Mouse (Mus musculus): ENCODE measurements at regions not wholly inside any gene's neighbourhood (a gene's known extent, or its start where the extent isn't known, plus 50 kb on each side); places are given as distances from the start of the nearest gene placed in this dataset.

GRCm38 (mm10) chr12:13134168-13134567, 114.8 kb downstream of the Ddx1 start:
- 82% methylated on average over 10 of the region's 10 CpGs for WGBS
- Histone ChIP-seq H3K27me3 (no peaks in the 10 kb centered on the region), H3K9me3 (replicated peaks) (no peaks in the 10 kb centered on the region), H3K27ac (no peak overlapping the region), H3K9ac (no peak overlapping the region), H3K4me1 (replicated peaks) (peaks cover 4% of the 10 kb centered on the region; the same call in 1 of the 2 replicates), H3K4me2 (no peak overlapping the region), H3K36me3 (no peaks in the 10 kb centered on the region), H3K4me3 (no peak overlapping the region)
- no peak for ATAC-seq (replicated peaks; ENCODE audit: insufficient number of reproducible peaks, insufficient read depth, low FRiP score, low read depth)

- H3K4me3 ChIP-seq, result no peak overlapping the region
- no peak overlapping the region for H3K4me2 ChIP-seq
- H3K27ac ChIP-seq, result no peak overlapping the region
- no peak for ATAC-seq (replicated peaks; ENCODE audit: insufficient number of reproducible peaks, insufficient read depth, low FRiP score, low read depth)
- WGBS, result 44% methylated on average over 8 of the region's 8 CpGs
- no peaks in the 10 kb centered on the region for H3K27me3 ChIP-seq
- no peak overlapping the region for H3K9ac ChIP-seq
- no peaks in the 10 kb centered on the region for H3K36me3 ChIP-seq
- no peaks in the 10 kb centered on the region for H3K9me3 ChIP-seq (replicated peaks)
- peaks cover 4% of the 10 kb centered on the region; the same call in 1 of the 2 replicates for H3K4me1 ChIP-seq (replicated peaks)
Observed at GRCm38 (mm10) chr12:13129677-13130082, 119.3 kb downstream of the Ddx1 start.

GRCm38 (mm10) chr12:13127407-13127806, 121.6 kb downstream of the Ddx1 start:
- Histone ChIP-seq H3K4me1 (replicated peaks) (peaks cover 7% of the 10 kb centered on the region), H3K4me2 (no peak overlapping the region), H3K4me3 (no peak overlapping the region), H3K27me3 (no peaks in the 10 kb centered on the region), H3K9ac (no peak overlapping the region), H3K9me3 (replicated peaks) (no peaks in the 10 kb centered on the region), H3K36me3 (no peaks in the 10 kb centered on the region), H3K27ac (no peak overlapping the region)
- no peak for ATAC-seq (replicated peaks; ENCODE audit: insufficient number of reproducible peaks, insufficient read depth, low FRiP score, low read depth)
- WGBS, result 80% methylated on average over 11 of the region's 11 CpGs

DNA sequence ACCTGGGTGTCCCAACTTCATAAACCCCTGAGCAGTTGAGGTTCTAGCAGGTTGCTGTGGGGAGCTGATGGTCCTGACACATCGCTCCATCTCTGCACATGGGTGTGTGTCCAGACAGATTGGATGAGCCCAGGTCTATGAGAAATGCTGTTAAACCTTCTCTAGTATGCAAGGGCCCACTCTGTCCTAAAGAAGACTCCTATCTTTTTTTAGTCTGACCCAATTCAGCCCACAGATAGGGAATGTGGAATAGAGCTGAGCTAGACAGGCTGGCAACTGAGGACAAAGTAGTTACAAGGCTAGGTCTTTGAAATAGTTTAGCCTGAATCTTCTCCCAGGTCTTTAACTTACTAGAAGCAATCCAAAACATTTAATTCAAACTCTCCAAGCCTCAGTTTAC, 124.0 kb downstream of the Ddx1 start:
- 100% methylated on average over 1 of the region's 1 CpGs for WGBS
- Histone ChIP-seq H3K27me3 (no peaks in the 10 kb centered on the region), H3K4me1 (replicated peaks) (peaks cover 18% of the 10 kb centered on the region), H3K9ac (no peak overlapping the region), H3K27ac (no peak overlapping the region), H3K4me2 (no peak overlapping the region), H3K36me3 (no peaks in the 10 kb centered on the region), H3K9me3 (replicated peaks) (no peaks in the 10 kb centered on the region), H3K4me3 (no peak overlapping the region)
- ATAC-seq (replicated peaks; ENCODE audit: insufficient number of reproducible peaks, insufficient read depth, low FRiP score, low read depth), result no peak

GRCm38 (mm10) chr12:13122282-13122681, 126.7 kb downstream of the Ddx1 start:
- Histone ChIP-seq H3K27me3 (no peaks in the 10 kb centered on the region), H3K4me3 (no peak overlapping the region), H3K4me1 (replicated peaks) (peaks cover 31% of the 10 kb centered on the region), H3K9me3 (replicated peaks) (no peaks in the 10 kb centered on the region), H3K36me3 (no peaks in the 10 kb centered on the region), H3K9ac (no peak overlapping the region), H3K27ac (peak overlapping the region; percentile 47), H3K4me2 (no peak overlapping the region)
- WGBS, result 24% methylated on average over 9 of the region's 9 CpGs
- ATAC-seq (replicated peaks; ENCODE audit: insufficient number of reproducible peaks, insufficient read depth, low FRiP score, low read depth), result no peak; the same call in 1 of the 2 replicates

DNA sequence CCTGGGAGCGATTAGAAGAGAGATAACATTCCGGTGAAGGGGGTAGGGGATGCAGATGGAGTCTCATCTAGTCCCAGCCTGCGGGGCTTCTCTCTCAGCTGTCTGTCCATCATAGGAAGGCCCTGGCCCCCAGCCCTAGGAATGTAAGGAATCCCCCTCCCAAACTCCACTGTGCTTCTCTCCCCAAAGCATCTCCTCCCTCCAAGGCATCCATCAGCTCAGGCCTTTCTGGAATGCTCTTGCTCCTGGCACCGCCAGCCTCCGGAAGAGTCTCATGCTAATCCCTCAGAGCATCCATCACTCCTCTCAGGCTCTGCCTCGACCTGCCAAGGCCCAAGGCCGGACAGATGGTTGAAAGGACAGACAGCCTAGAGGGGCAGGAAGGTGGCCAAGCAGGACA, 128.4 kb downstream of the Ddx1 start:
- 28% methylated on average over 7 of the region's 7 CpGs for WGBS
- Histone ChIP-seq H3K27ac (no peak overlapping the region), H3K9ac (no peak overlapping the region), H3K4me2 (no peak overlapping the region), H3K4me3 (no peak overlapping the region), H3K36me3 (no peaks in the 10 kb centered on the region), H3K27me3 (no peaks in the 10 kb centered on the region), H3K9me3 (replicated peaks) (no peaks in the 10 kb centered on the region), H3K4me1 (replicated peaks) (peaks cover 31% of the 10 kb centered on the region)
- ATAC-seq (replicated peaks; ENCODE audit: insufficient number of reproducible peaks, insufficient read depth, low FRiP score, low read depth), result 0 out of 2 replicates have a peak, but pooled peaks have one; percentile 14

DNA sequence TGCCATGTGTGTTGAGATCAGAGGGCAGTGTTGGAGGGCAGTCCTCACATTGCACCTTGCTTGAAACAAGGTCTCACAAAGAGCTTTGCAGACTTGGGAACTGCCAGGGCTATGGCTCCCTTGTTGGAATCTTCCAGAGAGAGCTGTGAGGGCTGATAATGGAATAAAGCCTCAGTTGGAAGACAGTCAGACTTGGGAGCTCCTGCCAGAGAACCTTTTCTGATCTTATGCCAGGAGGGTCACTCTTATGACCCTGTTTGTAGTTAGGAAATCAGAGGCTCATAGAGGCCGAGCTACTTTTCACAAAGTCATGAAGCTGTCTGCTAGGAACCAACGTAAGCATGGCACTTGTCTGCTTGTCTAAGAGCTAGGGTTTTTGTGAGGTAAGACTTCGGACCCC, 129.4 kb downstream of the Ddx1 start:
- H3K4me1 ChIP-seq (replicated peaks), result peaks cover 34% of the 10 kb centered on the region
- no peak overlapping the region for H3K4me2 ChIP-seq
- 64% methylated on average over 3 of the region's 3 CpGs for WGBS
- no peaks in the 10 kb centered on the region for H3K9me3 ChIP-seq (replicated peaks)
- H3K27ac ChIP-seq, result no peak overlapping the region
- no peaks in the 10 kb centered on the region for H3K36me3 ChIP-seq
- ATAC-seq (replicated peaks; ENCODE audit: insufficient number of reproducible peaks, insufficient read depth, low FRiP score, low read depth), result no peak
- no peak overlapping the region for H3K4me3 ChIP-seq
- no peak overlapping the region for H3K9ac ChIP-seq
- H3K27me3 ChIP-seq, result no peaks in the 10 kb centered on the region

DNA sequence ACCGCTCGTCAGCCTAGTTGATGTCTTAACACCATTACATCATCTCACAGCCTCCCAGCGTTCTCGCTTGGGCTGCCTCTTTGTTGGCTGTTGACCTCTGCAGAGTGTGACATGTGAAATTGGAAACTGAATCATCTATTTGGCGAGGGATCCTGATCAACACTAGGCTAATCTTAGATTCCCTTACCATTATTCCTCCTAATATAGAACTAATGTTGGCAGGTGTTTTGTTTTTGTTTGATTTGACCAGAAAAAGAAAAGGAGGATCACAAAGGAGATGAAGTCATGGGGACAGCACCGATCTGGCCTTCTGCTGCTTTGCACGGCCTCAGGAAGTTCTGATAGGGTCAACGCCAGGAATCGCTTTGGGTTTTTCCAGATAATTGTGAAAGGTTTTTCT, 131.0 kb downstream of the Ddx1 start:
- no peak overlapping the region for H3K9ac ChIP-seq
- H3K27ac ChIP-seq, result peak overlapping the region; percentile 49
- no peaks in the 10 kb centered on the region for H3K36me3 ChIP-seq
- H3K4me3 ChIP-seq, result no peak overlapping the region
- no peaks in the 10 kb centered on the region for H3K27me3 ChIP-seq
- H3K9me3 ChIP-seq (replicated peaks), result no peaks in the 10 kb centered on the region
- H3K4me2 ChIP-seq, result no peak overlapping the region
- ATAC-seq (replicated peaks; ENCODE audit: insufficient number of reproducible peaks, insufficient read depth, low FRiP score, low read depth), result peak; percentile 45; the same call in 1 of the 2 replicates
- 44% methylated on average over 9 of the region's 9 CpGs for WGBS
- H3K4me1 ChIP-seq (replicated peaks), result peaks cover 39% of the 10 kb centered on the region

GRCm38 (mm10) chr12:13114341-13114740, 134.7 kb downstream of the Ddx1 start:
- 30% methylated on average over 4 of the region's 4 CpGs for WGBS
- no peak overlapping the region for H3K9ac ChIP-seq

GRCm38 (mm10) chr12:13106931-13107330, 142.1 kb downstream of the Ddx1 start:
- ATAC-seq (replicated peaks; ENCODE audit: insufficient number of reproducible peaks, insufficient read depth, low FRiP score, low read depth), result no peak
- no peaks in the 10 kb centered on the region for H3K36me3 ChIP-seq
- H3K4me2 ChIP-seq, result no peak overlapping the region
- WGBS, result 85% methylated on average over 3 of the region's 3 CpGs
- no peak overlapping the region for H3K9ac ChIP-seq
- no peak overlapping the region for H3K27ac ChIP-seq
- no peaks in the 10 kb centered on the region for H3K27me3 ChIP-seq
- H3K4me1 ChIP-seq (replicated peaks), result no peaks in the 10 kb centered on the region
- no peak overlapping the region for H3K4me3 ChIP-seq
- no peaks in the 10 kb centered on the region for H3K9me3 ChIP-seq (replicated peaks)

More at GRCm38 (mm10) chr12:13114341-13114740, 134.7 kb downstream of the Ddx1 start:
- peak overlapping the region; percentile 35; the same call in 1 of the 2 replicates for H3K27ac ChIP-seq
- peaks cover 18% of the 10 kb centered on the region for H3K4me1 ChIP-seq (replicated peaks)
- H3K9me3 ChIP-seq (replicated peaks), result no peaks in the 10 kb centered on the region
- no peaks in the 10 kb centered on the region for H3K36me3 ChIP-seq
- no peaks in the 10 kb centered on the region for H3K27me3 ChIP-seq
- no peak overlapping the region for H3K4me2 ChIP-seq
- H3K4me3 ChIP-seq, result no peak overlapping the region
- ATAC-seq (replicated peaks; ENCODE audit: insufficient number of reproducible peaks, insufficient read depth, low FRiP score, low read depth), result peak; percentile 29; the same call in 1 of the 2 replicates

- Histone ChIP-seq H3K36me3 (no peaks in the 10 kb centered on the region), H3K27me3 (no peaks in the 10 kb centered on the region), H3K4me2 (no peak overlapping the region), H3K4me1 (replicated peaks) (peaks cover 7% of the 10 kb centered on the region; the same call in 1 of the 2 replicates), H3K4me3 (no peak overlapping the region), H3K9ac (no peak overlapping the region), H3K27ac (no peak overlapping the region), H3K9me3 (replicated peaks) (no peaks in the 10 kb centered on the region)
- ATAC-seq (replicated peaks; ENCODE audit: insufficient number of reproducible peaks, insufficient read depth, low FRiP score, low read depth), result 0 out of 2 replicates have a peak, but pooled peaks have one; percentile 5
- 47% methylated on average over 12 of the region's 12 CpGs for WGBS
Observed at GRCm38 (mm10) chr12:13100505-13101354, 148.3 kb downstream of the Ddx1 start.
